Mouse (Mus musculus) Muller cell, postnatal 12 days (primary cell): Measurements from ENCODE around the gene Rpusd2.
A peak's percentile ranks its signal among the peaks of the same experiment; 100 is the strongest.
"Not testable (repeated sequence)": the region's sequence is repeated elsewhere in the genome, so short reads cannot be mapped to it uniquely, and the experiment has no call there.

Experiments used
- DNase-seq: peaks from one replicate; pipeline ENCODE4 v3.0.0-alpha.2; 2015; ENCODE audit errors: inconsistent ontology term

Gene Rpusd2

GRCm38 (mm10) chr2:119034656-119035396 lies at the start of gene Rpusd2:
Rpusd2 (plus strand) TSS chr2:119034790.
- DNase-seq: peak; percentile 92

GRCm38 (mm10) chr2:118995490-118995889 lies 39.1 kb upstream of the Rpusd2 start:
- no peak for DNase-seq

DNA sequence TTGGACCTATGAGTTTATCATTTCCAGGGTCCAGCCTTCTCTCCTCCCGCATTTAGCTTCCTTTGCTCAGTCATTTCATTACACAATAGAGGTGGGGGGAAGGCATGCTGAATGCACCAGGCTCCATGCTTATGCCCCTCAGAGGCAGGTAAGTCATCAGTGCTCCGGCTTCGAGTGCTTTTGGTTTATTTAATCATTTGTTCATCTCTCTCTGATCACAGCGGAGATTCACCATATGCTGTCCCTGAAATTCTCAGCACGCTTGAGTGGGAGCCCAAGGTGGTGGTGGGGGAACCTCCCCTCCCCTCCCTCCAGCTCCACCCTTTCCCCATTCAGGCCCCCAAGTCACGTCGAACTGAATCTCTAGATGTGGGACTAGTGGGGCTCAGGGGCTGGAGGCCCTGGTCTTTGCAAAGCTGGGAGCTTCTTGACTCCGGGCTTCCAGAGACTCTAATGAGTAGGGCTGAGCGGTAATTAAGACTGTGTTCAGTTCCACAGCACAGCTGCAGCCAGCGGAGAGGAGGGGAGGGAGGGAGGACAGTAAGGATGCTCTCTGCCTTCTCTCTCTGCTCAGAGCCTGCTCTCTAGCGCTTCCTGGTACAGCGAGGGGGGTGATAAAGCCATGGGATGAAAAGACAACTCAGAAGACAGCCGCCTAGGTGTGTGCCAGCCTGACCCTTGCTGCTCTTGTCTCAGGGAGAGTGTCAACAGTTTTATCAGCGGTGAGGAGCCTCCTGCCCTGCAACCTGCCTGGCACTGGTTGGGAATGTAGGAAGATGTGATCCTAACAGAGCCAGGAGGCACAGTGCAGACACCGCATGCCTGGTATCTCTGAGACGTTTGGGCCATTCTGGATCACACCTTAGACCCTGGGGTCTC lies 38.4 kb upstream of the Rpusd2 start:
- no peak for DNase-seq

DNA sequence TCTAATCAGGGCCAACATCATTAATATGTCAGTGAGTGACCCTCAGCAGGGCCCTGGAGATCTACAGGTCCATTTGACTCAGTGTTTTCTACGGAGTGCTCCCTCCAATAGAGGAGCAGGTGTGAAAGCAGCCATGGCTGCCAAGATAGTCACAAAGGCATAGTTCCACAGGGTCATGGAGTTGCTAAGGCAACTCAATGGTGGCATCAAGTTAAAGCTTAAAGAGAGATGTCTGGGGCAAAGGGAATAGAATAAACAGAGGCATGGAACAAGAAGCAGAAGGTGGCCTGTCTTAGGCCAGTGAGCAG lies 37.8 kb upstream of the Rpusd2 start:
- DNase-seq: no peak

DNA sequence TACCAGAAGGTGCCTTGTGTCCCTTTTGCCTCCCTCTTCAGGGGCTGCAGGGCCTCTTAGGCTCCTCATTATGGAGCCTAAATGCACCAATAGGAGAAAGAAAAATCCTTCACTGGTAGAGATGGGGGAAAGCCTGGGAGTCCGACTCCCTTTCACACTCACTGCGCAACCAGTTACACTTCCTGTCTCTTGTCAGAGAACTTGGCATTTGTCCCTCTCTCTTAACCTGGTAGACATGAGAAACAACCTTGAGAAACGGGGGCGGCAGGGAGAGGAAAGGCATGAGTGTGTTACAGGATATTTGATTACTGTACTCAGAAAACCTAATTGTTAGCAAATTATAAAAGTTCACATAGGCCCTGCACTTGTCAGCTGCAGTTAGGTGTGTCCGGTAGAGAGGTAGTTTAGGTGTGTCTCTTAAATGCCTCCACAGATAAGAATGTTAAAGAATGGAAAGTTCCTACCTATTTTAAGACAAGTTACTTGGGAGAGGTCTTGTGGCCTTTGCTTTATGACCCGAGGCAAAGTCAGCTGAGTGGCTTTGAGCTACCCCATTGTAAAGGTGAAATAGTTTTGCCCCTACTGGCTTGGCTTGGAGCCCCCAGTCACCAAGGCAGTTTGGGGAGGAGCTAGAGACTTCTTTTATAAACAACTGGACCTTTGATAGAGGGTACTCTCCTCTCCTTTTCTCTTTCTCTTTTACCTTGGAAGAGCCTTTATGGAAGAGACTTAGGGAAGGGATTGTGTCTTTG lies 36.3 kb upstream of the Rpusd2 start:
- DNase-seq: no peak

DNA sequence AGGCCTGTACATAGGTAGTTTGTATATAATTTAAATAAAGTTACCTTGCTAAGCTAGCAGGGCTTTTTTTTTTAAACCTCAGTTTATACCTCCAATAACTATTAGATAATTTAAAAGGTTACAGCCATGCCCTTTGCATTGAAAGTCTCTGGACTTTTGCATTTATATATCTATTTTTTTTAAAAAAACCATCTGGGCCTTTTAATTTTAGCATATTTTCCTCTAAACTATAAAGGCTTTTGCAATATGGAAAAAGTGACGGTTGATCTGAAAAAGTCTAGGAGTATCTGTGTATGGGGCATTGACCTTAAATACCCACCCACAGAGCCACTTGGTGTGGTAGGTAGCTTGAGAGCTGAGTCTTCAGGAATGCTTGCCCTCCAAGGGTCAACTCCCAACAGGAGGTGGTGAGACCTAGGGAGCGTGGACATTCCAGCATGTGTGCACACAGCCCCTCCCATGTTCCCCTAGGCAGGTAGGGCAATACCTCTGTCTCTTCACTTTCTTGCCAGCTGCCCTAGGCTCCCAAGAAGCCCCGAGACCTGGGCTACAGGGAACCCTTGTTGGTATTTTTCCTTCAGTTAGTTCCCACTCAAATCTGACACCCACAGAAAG lies 35.5 kb upstream of the Rpusd2 start:
- DNase-seq: no peak

DNA sequence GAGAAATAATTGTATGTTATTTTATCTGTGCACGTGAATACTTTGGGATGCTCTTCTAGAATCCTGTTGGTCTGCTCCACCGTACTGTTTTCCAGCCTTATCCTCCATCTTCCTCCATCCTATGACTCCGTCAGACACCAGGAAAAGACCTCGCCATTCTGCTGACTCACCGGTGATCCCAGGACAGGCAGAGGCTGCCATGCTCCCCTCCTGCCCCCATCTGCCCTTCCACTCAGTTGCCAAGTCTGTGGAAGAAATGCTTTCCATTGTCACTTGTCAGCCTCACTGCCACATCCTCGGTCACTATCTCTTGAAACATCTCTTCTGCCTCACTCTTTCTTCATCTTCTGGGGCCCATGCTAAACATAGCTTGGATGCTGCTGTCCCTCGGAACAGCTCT lies 27.7 kb upstream of the Rpusd2 start:
- DNase-seq: no peak

- no peak for DNase-seq
Measured at GRCm38 (mm10) chr2:119009376-119009775, 25.2 kb upstream of the Rpusd2 start.

DNA sequence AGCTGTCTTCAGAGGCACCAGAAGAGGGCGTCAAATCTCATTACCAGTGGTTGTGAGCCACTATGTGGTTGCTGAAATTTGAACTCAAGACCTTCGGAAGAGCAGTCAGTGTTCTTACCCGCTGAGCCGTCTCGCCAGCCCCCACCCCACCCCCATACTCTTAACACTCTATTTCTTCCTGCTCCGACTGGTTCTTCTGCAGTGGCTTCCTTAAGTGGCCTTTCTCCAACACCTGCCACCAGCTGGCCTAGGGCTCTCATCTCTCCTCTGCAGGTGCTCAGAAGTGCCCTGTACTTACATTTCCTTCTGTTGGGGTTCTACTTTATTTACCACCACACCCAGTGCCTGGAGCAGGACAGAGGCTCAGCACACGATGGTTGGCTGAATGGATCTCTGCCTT lies 19.6 kb upstream of the Rpusd2 start:
- DNase-seq: no peak

DNA sequence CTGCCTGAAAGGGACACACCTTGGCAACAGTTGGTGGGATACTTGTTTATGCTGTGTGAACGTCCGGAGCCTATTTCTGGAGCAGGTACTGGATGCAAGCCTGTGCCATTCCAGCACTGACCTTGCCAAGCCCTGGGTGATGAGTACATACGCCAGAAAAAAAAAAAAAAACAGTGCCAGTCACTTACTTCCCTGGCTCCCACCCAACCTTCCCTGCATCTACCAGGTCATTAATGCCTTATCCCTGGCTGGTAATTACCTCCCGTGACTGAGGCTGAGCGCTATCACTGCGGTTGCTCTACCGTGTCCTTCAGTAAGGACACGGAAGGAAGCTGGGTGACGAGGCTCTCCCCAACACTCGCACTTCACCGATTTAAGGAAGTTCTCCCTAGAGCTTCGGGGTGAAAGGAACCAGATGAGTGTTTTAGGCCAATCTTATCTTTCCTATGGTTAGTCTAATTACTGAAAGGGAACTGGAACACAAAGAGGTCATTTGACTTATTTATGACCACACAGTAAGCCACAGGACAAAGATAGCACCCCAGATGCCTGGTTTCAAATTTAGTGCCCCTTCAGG lies 18.9 kb upstream of the Rpusd2 start:
- no peak for DNase-seq

GRCm38 (mm10) chr2:119016312-119016711 lies 18.3 kb upstream of the Rpusd2 start:
- not testable (repeated sequence) for DNase-seq

- no peak for DNase-seq
Measured at GRCm38 (mm10) chr2:119017647-119018046, 16.9 kb upstream of the Rpusd2 start.

DNA sequence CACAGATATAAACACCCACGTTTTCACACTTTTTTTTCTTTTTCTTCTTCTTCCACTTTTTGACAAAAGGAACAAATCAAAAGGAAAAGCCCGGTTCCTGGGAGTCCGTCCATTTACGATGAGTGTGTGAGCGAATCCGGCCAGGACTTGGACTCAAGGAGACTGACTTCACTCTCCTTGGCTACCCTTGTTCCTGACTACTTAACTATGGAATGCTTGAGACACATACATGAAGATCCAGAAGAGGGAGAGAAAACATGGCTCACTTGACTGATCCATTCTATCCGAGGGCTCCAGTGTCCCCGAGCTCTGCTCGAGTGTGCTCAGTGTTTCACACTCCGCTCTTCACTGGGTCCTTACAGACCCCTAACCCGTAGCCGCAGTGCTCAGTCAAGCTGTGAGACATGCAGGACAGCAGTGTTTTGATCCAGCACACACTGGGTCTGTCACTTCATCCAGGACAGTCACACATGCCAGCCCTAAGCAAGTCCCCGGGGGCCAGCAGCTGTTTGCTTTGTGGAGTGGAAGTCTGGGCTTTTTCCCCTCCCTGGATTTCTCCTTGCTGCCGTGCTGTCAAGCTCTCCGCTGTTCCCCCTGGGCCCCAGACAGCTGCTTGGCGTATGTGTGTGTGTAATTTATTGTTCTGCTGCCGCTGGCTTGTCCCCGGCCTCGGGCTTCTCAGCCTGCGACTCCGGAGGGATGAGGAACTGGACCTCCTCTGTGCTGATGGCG lies 16.0 kb upstream of the Rpusd2 start:
- DNase-seq: no peak

DNA sequence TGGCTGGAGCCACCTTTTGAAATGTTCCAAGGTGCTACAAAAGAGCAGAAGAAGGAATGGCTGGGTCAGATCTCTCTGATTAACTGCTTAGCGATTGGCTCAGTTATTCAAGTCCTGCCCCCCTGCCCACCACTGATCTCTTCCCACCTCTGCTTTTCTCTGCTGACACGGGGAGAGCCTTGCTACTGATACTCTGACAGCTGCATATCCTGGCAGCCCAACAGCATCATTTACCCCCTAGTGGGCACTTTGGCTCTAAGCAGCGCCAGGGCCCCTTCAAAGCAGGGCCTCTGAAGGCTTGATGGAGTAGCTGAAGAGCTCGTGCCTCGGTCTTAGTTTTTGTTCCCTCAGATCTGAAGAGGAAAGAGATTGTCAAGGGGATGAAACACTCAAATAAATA lies 15.5 kb upstream of the Rpusd2 start:
- no peak for DNase-seq

GRCm38 (mm10) chr2:119019538-119019937 lies 15.1 kb upstream of the Rpusd2 start:
- no peak for DNase-seq

DNA sequence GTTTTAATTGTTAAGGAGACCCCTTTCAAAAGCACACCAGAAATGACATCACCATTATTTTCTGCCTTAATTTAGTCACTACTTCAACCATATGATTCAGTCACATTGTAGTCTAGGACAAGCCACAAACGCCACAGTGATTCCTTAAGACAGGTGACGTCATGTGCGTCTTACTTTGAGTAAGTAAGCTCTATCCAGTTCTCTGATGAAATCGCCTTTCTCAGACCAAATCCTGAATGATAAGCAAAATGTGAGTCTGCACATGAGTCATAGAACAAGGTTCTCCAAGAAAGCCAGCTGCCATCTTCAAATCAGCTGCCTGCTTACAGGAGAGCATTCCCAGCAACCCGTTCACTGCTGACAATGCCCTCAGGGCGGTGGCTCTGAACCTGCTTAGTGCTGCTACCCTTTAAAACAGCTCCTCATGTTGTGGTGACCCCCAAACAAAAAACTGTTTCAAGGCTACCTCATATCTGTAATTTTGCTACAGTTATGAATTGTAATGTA lies 11.4 kb upstream of the Rpusd2 start:
- no peak for DNase-seq

DNA sequence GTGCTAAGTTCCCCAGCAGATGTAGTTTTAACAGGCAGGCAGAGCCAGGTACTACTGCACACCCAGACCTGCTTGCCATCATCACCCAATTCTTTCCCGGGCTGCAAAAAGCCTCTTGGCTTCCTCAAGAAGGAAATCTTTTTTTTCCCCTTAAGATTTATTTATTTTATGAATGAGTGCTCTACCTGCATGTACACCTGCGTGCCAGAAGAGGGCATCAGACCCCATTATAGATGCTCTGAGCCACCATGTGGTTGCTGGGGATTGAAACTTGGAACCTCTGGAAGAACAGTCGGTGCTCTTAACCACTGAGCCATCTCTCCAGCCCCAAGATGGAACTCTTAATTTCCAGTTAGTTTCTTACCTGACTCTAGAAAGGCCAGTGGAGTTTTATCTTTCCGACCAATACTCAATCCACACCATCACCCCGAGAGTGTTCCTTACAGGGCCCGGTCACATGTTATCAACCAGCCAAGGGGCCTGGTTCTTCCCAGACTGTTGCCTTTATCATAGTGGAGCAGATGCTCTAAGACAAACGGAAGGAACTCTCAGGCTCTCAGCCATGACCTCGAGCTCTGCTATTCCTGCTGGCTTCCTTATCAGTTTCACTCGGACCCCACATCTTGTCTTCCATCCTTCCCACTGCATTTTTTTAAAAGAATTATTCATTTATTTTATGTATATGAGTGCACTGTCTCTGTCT lies 9.9 kb upstream of the Rpusd2 start:
- no peak for DNase-seq

GRCm38 (mm10) chr2:119025239-119025616 lies 9.4 kb upstream of the Rpusd2 start:
- no peak for DNase-seq

GRCm38 (mm10) chr2:119026951-119027350 lies 7.6 kb upstream of the Rpusd2 start:
- DNase-seq: no peak

- DNase-seq: peak; percentile 93
Measured at GRCm38 (mm10) chr2:119028941-119029551, 5.5 kb upstream of the Rpusd2 start, which contains the start of gene Ccdc32. Ccdc32 (minus strand) TSS chr2:119029393.
